Mouse (Mus musculus) kidney, postnatal 0 days (tissue): ENCODE measurements around the gene Ffar1. TPM values are rescaled to one million over a fixed set of nuclear protein-coding genes. Genes with fewer than 3 reads are reported as not detected.
A peak's percentile ranks its signal among the peaks of the same experiment; 100 is the strongest.

ENCODE experiments used
- ATAC-seq: fragments of 200-750 bp; cut with Nextera tagmentation; replicated peaks from 2 replicates; pipeline ENCODE4 v1.8.0; 2017; ENCODE audit warnings: low read depth, moderate number of reproducible peaks, moderate TSS enrichment, moderate library complexity; ENCODE audit not compliant: low FRiP score
- DNase-seq: peaks from one replicate; pipeline ENCODE4 v3.0.0-alpha.2; 2016; ENCODE audit warnings: low spot score
- H3K27ac ChIP-seq: fragments of 300-500 bp; sonication (generic); 2 replicates; pipeline ENCODE4 v1.5.1; 2014; ENCODE audit warnings: mild to moderate bottlenecking
- H3K27me3 ChIP-seq: fragments of 300-500 bp; sonication (generic); 2 replicates; pipeline ENCODE4 v1.6.1; 2014; ENCODE audit warnings: low read length, mixed read lengths; ENCODE audit not compliant: insufficient read depth
- H3K36me3 ChIP-seq: fragments of 300-500 bp; sonication (generic); 2 replicates; pipeline ENCODE4 v1.6.1; 2014; ENCODE audit warnings: low read length, mixed read lengths; ENCODE audit not compliant: insufficient read depth
- H3K4me1 ChIP-seq: fragments of 300-500 bp; sonication (generic); replicated peaks from 2 replicates; pipeline ENCODE4 v1.6.1; 2014; ENCODE audit warnings: antibody characterized with exemption, low read length, mixed read lengths; ENCODE audit not compliant: insufficient read depth
- H3K4me2 ChIP-seq: fragments of 300-500 bp; sonication (generic); 2 replicates; pipeline ENCODE4 v1.6.1; 2014; ENCODE audit warnings: mild to moderate bottlenecking, low read length, moderate library complexity, mixed read lengths
- H3K4me3 ChIP-seq: fragments of 300-500 bp; sonication (generic); replicated peaks from 2 replicates; pipeline ENCODE4 v1.5.1; 2014; ENCODE audit warnings: low read depth, low read length
- H3K9ac ChIP-seq: fragments of 300-500 bp; sonication (generic); 2 replicates; pipeline ENCODE4 v1.6.1; 2014; ENCODE audit warnings: low read depth, low read length
- H3K9me3 ChIP-seq: fragments of 300-500 bp; sonication (generic); replicated peaks from 2 replicates; pipeline ENCODE4 v1.6.1; 2016; ENCODE audit warnings: low read length, inconsistent platforms, mixed read lengths
- CTCF ChIP-seq: IDR thresholded peaks from 2 replicates; pipeline ENCODE4 v1.5.1; 2016; ENCODE audit warnings: antibody characterized with exemption, low read depth, mild to moderate bottlenecking, moderate library complexity
- WGBS: fragments of 180-500 bp; shearing (Covaris S2); extraction: QIAGEN DNeasy Blood & Tissue Kit; methylation state at CpG from one replicate; pipeline ENCODE4 v1.1.7; 2014; 5-methylcytosine and 5-hydroxymethylcytosine counted together
- polyA plus RNA-seq: library from polyadenylated mRNA; unstranded; fragments of >200 nt; fragmentation: Nextera tagmentation; extraction: Ambion mirVana; gene quantifications from 2 replicates; pipeline ENCODE4 v1.2.1, GENCODE M21; 2015

Gene Ffar1
- polyA plus RNA-seq, 1 experiment from 2014 or later: 0.03 TPM

GRCm38 (mm10) chr7:30820131-30820530 lies 41.2 kb downstream of the Ffar1 start:
- 49% methylated on average over 6 of the region's 6 CpGs for WGBS
- DNase-seq (no peak), ATAC-seq (no peak)
- H3K4me1 ChIP-seq: 0 out of 2 replicates have a peak, but pooled peaks cover 2% of the 10 kb centered on the region
- H3K27me3 ChIP-seq: no peaks in the 10 kb centered on the region
- H3K36me3 ChIP-seq: no peaks in the 10 kb centered on the region
- H3K27ac ChIP-seq: no peak overlapping the region
- H3K9ac ChIP-seq: no peak overlapping the region
- no peaks in the 10 kb centered on the region for H3K9me3 ChIP-seq
- no peak overlapping the region for H3K4me2 ChIP-seq
- no peak overlapping the region for H3K4me3 ChIP-seq
- TF ChIP-seq CTCF: no peak

- no peak overlapping the region for H3K27ac ChIP-seq
- DNase-seq: no peak
- TF ChIP-seq CTCF: no peak
- no peak overlapping the region for H3K4me2 ChIP-seq
- no peak for ATAC-seq
- no peaks in the 10 kb centered on the region for H3K27me3 ChIP-seq
- H3K4me1 ChIP-seq: no peaks in the 10 kb centered on the region
- no peak overlapping the region for H3K4me3 ChIP-seq
- no peak overlapping the region for H3K9ac ChIP-seq
- H3K36me3 ChIP-seq: no peaks in the 10 kb centered on the region
- no peaks in the 10 kb centered on the region for H3K9me3 ChIP-seq
- 72% methylated on average over 6 of the region's 6 CpGs for WGBS
Measured at GRCm38 (mm10) chr7:30812291-30812807, 49.0 kb downstream of the Ffar1 start.

- ATAC-seq (no peak), DNase-seq (peak; percentile 6)
- Histone ChIP-seq H3K36me3 (no peaks in the 10 kb centered on the region), H3K4me3 (no peak overlapping the region), H3K9me3 (no peaks in the 10 kb centered on the region), H3K4me2 (no peak overlapping the region), H3K27ac (no peak overlapping the region), H3K4me1 (no peaks in the 10 kb centered on the region), H3K9ac (no peak overlapping the region), H3K27me3 (no peaks in the 10 kb centered on the region)
- TF ChIP-seq CTCF: no peak
- 44% methylated on average over 9 of the region's 9 CpGs for WGBS
Measured at GRCm38 (mm10) chr7:30811757-30812290, 49.5 kb downstream of the Ffar1 start.

GRCm38 (mm10) chr7:30810319-30810718 lies 51.0 kb downstream of the Ffar1 start:
- Histone ChIP-seq H3K27me3 (no peaks in the 10 kb centered on the region), H3K9ac (no peak overlapping the region), H3K4me2 (no peak overlapping the region), H3K9me3 (no peaks in the 10 kb centered on the region), H3K27ac (no peak overlapping the region), H3K4me3 (no peak overlapping the region), H3K36me3 (no peaks in the 10 kb centered on the region), H3K4me1 (no peaks in the 10 kb centered on the region)
- TF ChIP-seq CTCF: peak; percentile 50
- DNase-seq (no peak), ATAC-seq (no peak)
- 57% methylated on average over 6 of the region's 6 CpGs for WGBS

Other genes starting within 250 kb of the Ffar1 start
- gene Upk1a, start 248.7 kb downstream of the Ffar1 start, polyA plus RNA-seq: 35.5 and 48.6 TPM in 2 replicates
- 1,603 and 1,723 TPM in 2 replicates for gene Cox6b1, start 235.4 kb downstream of the Ffar1 start, polyA plus RNA-seq
- not detected in 2 replicates for gene Etv2, start 225.7 kb downstream of the Ffar1 start, polyA plus RNA-seq
- gene Rbm42, start 211.2 kb downstream of the Ffar1 start, polyA plus RNA-seq: 110 and 112 TPM in 2 replicates
- gene Haus5, start 196.6 kb downstream of the Ffar1 start, polyA plus RNA-seq: 25.2 and 28.8 TPM in 2 replicates
- gene Pmis2, start 190.0 kb downstream of the Ffar1 start, polyA plus RNA-seq: not detected in 2 replicates
- 2.0 and 2.5 TPM in 2 replicates for gene 2200002J24Rik, start 162.6 kb downstream of the Ffar1 start, polyA plus RNA-seq
- gene Atp4a, start 149.4 kb downstream of the Ffar1 start, polyA plus RNA-seq: 4.6 and 5.0 TPM in 2 replicates
- 320 and 325 TPM in 2 replicates for gene Tmem147, start 132.0 kb downstream of the Ffar1 start, polyA plus RNA-seq
- 0.15 and 0.32 TPM in 2 replicates for gene Gapdhs, start 117.9 kb downstream of the Ffar1 start, polyA plus RNA-seq
- 2.4 and 2.5 TPM in 2 replicates for gene Sbsn, start 110.1 kb downstream of the Ffar1 start, polyA plus RNA-seq
- gene Dmkn, start 97.8 kb downstream of the Ffar1 start, polyA plus RNA-seq: 1.7 and 2.7 TPM in 2 replicates
- gene Krtdap, start 73.7 kb downstream of the Ffar1 start, polyA plus RNA-seq: 1.4 and 3.4 TPM in 2 replicates
- 0.06 and 0.16 TPM in 2 replicates for gene Ffar2, start 37.8 kb downstream of the Ffar1 start, polyA plus RNA-seq
- 0.20 TPM in 1 of 2 replicates, not detected in the other for gene Ffar3, start 5.4 kb downstream of the Ffar1 start, polyA plus RNA-seq
- gene Cd22, start 18.8 kb upstream of the Ffar1 start, polyA plus RNA-seq: 0.20 and 0.45 TPM in 2 replicates
- 0.79 and 0.91 TPM in 2 replicates for gene Mag, start 53.3 kb upstream of the Ffar1 start, polyA plus RNA-seq
- gene Hamp2, start 63.1 kb upstream of the Ffar1 start, polyA plus RNA-seq: not detected in 2 replicates
- not detected in 2 replicates for gene Hamp, start 82.5 kb upstream of the Ffar1 start, polyA plus RNA-seq
- 21.9 and 22.3 TPM in 2 replicates for gene Usf2, start 95.2 kb upstream of the Ffar1 start, polyA plus RNA-seq
- 58.4 and 60.6 TPM in 2 replicates for gene Lsr, start 111.9 kb upstream of the Ffar1 start, polyA plus RNA-seq
- 8.9 and 9.2 TPM in 2 replicates for gene Fam187b, start 112.2 kb upstream of the Ffar1 start, polyA plus RNA-seq
- 31.5 and 35.9 TPM in 2 replicates for gene Fxyd5, start 180.9 kb upstream of the Ffar1 start, polyA plus RNA-seq
- 6.1 and 8.5 TPM in 2 replicates for gene Fxyd7, start 189.9 kb upstream of the Ffar1 start, polyA plus RNA-seq
- 62.0 and 76.3 TPM in 2 replicates for gene Fxyd1, start 195.6 kb upstream of the Ffar1 start, polyA plus RNA-seq
- gene Lgi4, start 197.8 kb upstream of the Ffar1 start, polyA plus RNA-seq: 0.24 and 0.34 TPM in 2 replicates
- 16.9 and 22.5 TPM in 2 replicates for gene Fxyd3, start 215.1 kb upstream of the Ffar1 start, polyA plus RNA-seq